Mouse (Mus musculus): ENCODE results near the gene Coro2a. TPM values are rescaled to one million over a fixed set of nuclear protein-coding genes. Genes with fewer than 3 reads are reported as not detected.
"Not testable (repeated sequence)": the region's sequence is repeated elsewhere in the genome, so short reads cannot be mapped to it uniquely, and the experiment has no call there.

The Coro2a gene
- total and polyA plus RNA-seq, 3 experiments = 0.39 to 2.1 (median 0.43) TPM

GRCm38 (mm10) chr4:46641283-46641682 is 39.3 kb upstream of the Coro2a start:
- WGBS = 61% methylated on average over 4 of the region's 4 CpGs
- no peak overlapping the region for H3K4me3 ChIP-seq
- no peak for TF ChIP-seq CTCF (IDR thresholded peaks at IDR 0.05)
- no peak for TF ChIP-seq EP300 (IDR thresholded peaks at IDR 0.05; ENCODE audit: insufficient read depth, low read depth, low read length)
- TF ChIP-seq POLR2A (IDR thresholded peaks at IDR 0.05; ENCODE audit: insufficient read depth, low read depth, low read length) = no peak
- intact Hi-C loops (cut with DNase I) = no loop called here
- H3K9ac ChIP-seq (ENCODE audit: low read depth, low read length) = no peak overlapping the region
- no peak for DNase-seq
- H3K27me3 ChIP-seq (ENCODE audit: control insufficient read depth, insufficient read depth, low read length) = no peaks in the 10 kb centered on the region
- H3K27ac ChIP-seq = peak overlapping the region; percentile 40; the same call in 1 of the 2 replicates
- peaks cover 9% of the 10 kb centered on the region for H3K4me1 ChIP-seq (ENCODE audit: control insufficient read depth, insufficient read depth, low read length)
- no peaks in the 10 kb centered on the region for H3K36me3 ChIP-seq (ENCODE audit: control insufficient read depth, insufficient read depth, low read length)
- no peaks in the 10 kb centered on the region for H3K79me2 ChIP-seq (replicated peaks; ENCODE audit: control insufficient read depth, insufficient read depth, low read length)

- H3K4me1 ChIP-seq (ENCODE audit: control insufficient read depth, insufficient read depth, low read length) = peaks cover 9% of the 10 kb centered on the region
- H3K27me3 ChIP-seq (ENCODE audit: control insufficient read depth, insufficient read depth, low read length) = no peaks in the 10 kb centered on the region
- no peak overlapping the region for H3K4me3 ChIP-seq
- no peak for DNase-seq
- intact Hi-C loops (cut with DNase I) = no loop called here
- TF ChIP-seq EP300 (IDR thresholded peaks at IDR 0.05; ENCODE audit: insufficient read depth, low read depth, low read length) (no peak), CTCF (IDR thresholded peaks at IDR 0.05) (no peak), POLR2A (IDR thresholded peaks at IDR 0.05; ENCODE audit: insufficient read depth, low read depth, low read length) (no peak)
- H3K9ac ChIP-seq (ENCODE audit: low read depth, low read length) = no peak overlapping the region
- H3K36me3 ChIP-seq (ENCODE audit: control insufficient read depth, insufficient read depth, low read length) = no peaks in the 10 kb centered on the region
- H3K27ac ChIP-seq = no peak overlapping the region
- WGBS = 51% methylated on average over 8 of the region's 8 CpGs
- no peaks in the 10 kb centered on the region for H3K79me2 ChIP-seq (replicated peaks; ENCODE audit: control insufficient read depth, insufficient read depth, low read length)
These were observed 37.9 kb upstream of the Coro2a start for GRCm38 (mm10) chr4:46639866-46640265.

GRCm38 (mm10) chr4:46637250-46637649 is 35.2 kb upstream of the Coro2a start:
- H3K36me3 ChIP-seq (ENCODE audit: control insufficient read depth, insufficient read depth, low read length); intact Hi-C loops (cut with DNase I); H3K27ac ChIP-seq; DNase-seq; H3K4me1 ChIP-seq (ENCODE audit: control insufficient read depth, insufficient read depth, low read length); H3K4me3 ChIP-seq; H3K27me3 ChIP-seq (ENCODE audit: control insufficient read depth, insufficient read depth, low read length); H3K9ac ChIP-seq (ENCODE audit: low read depth, low read length); H3K79me2 ChIP-seq (replicated peaks; ENCODE audit: control insufficient read depth, insufficient read depth, low read length): not testable (repeated sequence)
- WGBS = 91% methylated on average over 10 of the region's 10 CpGs

- TF ChIP-seq POLR2A (IDR thresholded peaks at IDR 0.05; ENCODE audit: insufficient read depth, low read depth, low read length) = no peak
- no peak for TF ChIP-seq EP300 (IDR thresholded peaks at IDR 0.05; ENCODE audit: insufficient read depth, low read depth, low read length)
- TF ChIP-seq CTCF (IDR thresholded peaks at IDR 0.05) = no peak
- no peak overlapping the region for H3K4me3 ChIP-seq
- no peaks in the 10 kb centered on the region for H3K4me1 ChIP-seq (ENCODE audit: control insufficient read depth, insufficient read depth, low read length)
- no peak overlapping the region for H3K27ac ChIP-seq
- no peak overlapping the region for H3K9ac ChIP-seq (ENCODE audit: low read depth, low read length)
- intact Hi-C loops (cut with DNase I) = no loop called here
- no peak for DNase-seq
- no peaks in the 10 kb centered on the region for H3K27me3 ChIP-seq (ENCODE audit: control insufficient read depth, insufficient read depth, low read length)
- no peaks in the 10 kb centered on the region for H3K36me3 ChIP-seq (ENCODE audit: control insufficient read depth, insufficient read depth, low read length)
- no peaks in the 10 kb centered on the region for H3K79me2 ChIP-seq (replicated peaks; ENCODE audit: control insufficient read depth, insufficient read depth, low read length)
- WGBS = 79% methylated on average over 16 of the region's 16 CpGs
These were observed 33.9 kb upstream of the Coro2a start for GRCm38 (mm10) chr4:46635702-46636430.

- Histone ChIP-seq H3K36me3 (ENCODE audit: control insufficient read depth, insufficient read depth, low read length) (no peaks in the 10 kb centered on the region), H3K27me3 (ENCODE audit: control insufficient read depth, insufficient read depth, low read length) (no peaks in the 10 kb centered on the region), H3K4me3 (no peak overlapping the region), H3K9ac (ENCODE audit: low read depth, low read length) (no peak overlapping the region), H3K79me2 (replicated peaks; ENCODE audit: control insufficient read depth, insufficient read depth, low read length) (no peaks in the 10 kb centered on the region), H3K4me1 (ENCODE audit: control insufficient read depth, insufficient read depth, low read length) (no peaks in the 10 kb centered on the region), H3K27ac (no peak overlapping the region)
- intact Hi-C loops (cut with DNase I) = no loop called here
- 70% methylated on average over 6 of the region's 6 CpGs for WGBS
- TF ChIP-seq EP300 (IDR thresholded peaks at IDR 0.05; ENCODE audit: insufficient read depth, low read depth, low read length) (no peak), POLR2A (IDR thresholded peaks at IDR 0.05; ENCODE audit: insufficient read depth, low read depth, low read length) (no peak), CTCF (IDR thresholded peaks at IDR 0.05) (no peak)
- no peak for DNase-seq
These were observed 32.9 kb upstream of the Coro2a start for GRCm38 (mm10) chr4:46634881-46635280.

- H3K79me2 ChIP-seq (replicated peaks; ENCODE audit: control insufficient read depth, insufficient read depth, low read length); intact Hi-C loops (cut with DNase I): not testable (repeated sequence)
These were observed 31.6 kb upstream of the Coro2a start for GRCm38 (mm10) chr4:46633565-46633964.

More at GRCm38 (mm10) chr4:46633565-46633964, 31.6 kb upstream of the Coro2a start:
- DNase-seq; H3K27ac ChIP-seq; H3K4me3 ChIP-seq; H3K27me3 ChIP-seq (ENCODE audit: control insufficient read depth, insufficient read depth, low read length); H3K36me3 ChIP-seq (ENCODE audit: control insufficient read depth, insufficient read depth, low read length); H3K4me1 ChIP-seq (ENCODE audit: control insufficient read depth, insufficient read depth, low read length); H3K9ac ChIP-seq (ENCODE audit: low read depth, low read length): not testable (repeated sequence)
- WGBS = 76% methylated on average over 6 of the region's 6 CpGs

Data from heart, adult 2 months (tissue).